Mouse (Mus musculus) thymus, postnatal 10 days (tissue): ENCODE results near the gene Bcr.
A peak's percentile ranks its signal among the peaks of the same experiment; 100 is the strongest.

Experiments used
- DNase-seq, 2 experiments: peaks; one replicate each; pipeline ENCODE4 v3.0.0; 2021; ENCODE audit warnings: low spot score in 2 of 2

Bcr gene

DNA sequence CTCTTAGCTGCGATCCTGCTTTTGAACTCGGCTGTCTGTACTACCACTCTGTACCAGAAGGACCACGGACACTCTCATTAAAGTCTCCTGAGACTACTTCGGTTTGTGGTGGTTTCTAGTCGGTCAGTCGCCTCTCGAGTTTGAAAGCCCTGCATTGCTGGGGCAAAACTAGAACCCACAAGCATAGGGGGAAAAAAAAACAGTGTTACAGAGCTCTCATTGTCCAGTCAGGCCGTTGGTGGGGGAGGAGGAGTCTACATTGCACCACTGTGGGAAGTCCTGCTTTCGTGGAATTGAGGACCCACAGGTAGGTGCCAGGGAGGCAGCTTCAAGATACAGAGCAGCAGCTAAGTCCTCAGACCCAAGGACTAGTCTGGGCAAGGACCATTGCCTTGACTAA is 124.4 kb downstream of the Bcr start:
- no peak for DNase-seq

GRCm38 (mm10) chr10:75186551-75186950 is 126.2 kb downstream of the Bcr start:
- DNase-seq: no peak

- DNase-seq: no peak
Observed at GRCm38 (mm10) chr10:75187366-75188056, 127.1 kb downstream of the Bcr start.

GRCm38 (mm10) chr10:75191647-75192046 is 131.3 kb downstream of the Bcr start:
- peak in 1 of 2 experiments; percentile 14 for DNase-seq

- DNase-seq: no peak
Observed at GRCm38 (mm10) chr10:75197817-75198216, 137.4 kb downstream of the Bcr start.

DNA sequence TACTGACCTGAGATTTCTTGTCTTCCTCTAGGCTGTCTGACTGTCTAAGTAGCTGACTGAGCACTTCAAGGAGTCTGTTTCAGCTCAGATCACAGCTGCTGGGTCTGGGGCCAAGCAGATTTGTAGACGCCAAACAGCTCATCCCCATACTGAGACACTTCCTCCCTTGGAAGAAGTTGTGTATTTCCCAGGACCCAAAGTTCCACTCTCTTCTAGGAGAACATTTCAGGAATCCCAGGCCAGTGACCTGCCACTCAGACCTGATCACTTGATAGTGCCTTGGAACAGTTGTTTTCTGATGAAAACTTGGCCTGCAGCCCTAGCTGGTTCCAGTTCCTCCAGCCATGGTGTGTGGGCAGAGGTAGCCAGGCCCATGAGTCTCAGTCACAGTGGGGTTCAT is 140.3 kb downstream of the Bcr start:
- no peak for DNase-seq

GRCm38 (mm10) chr10:75206192-75206591 is 145.8 kb downstream of the Bcr start:
- no peak for DNase-seq

GRCm38 (mm10) chr10:75210841-75211240 is 150.4 kb downstream of the Bcr start:
- DNase-seq: no peak

GRCm38 (mm10) chr10:75211807-75212645 is 151.6 kb downstream of the Bcr start, which contains the start of gene Specc1l:
Gene Specc1l (plus strand): TSS chr10:75212073.
- peak; percentile 96 for DNase-seq

- DNase-seq: peak in 1 of 2 experiments; percentile 4
Observed at GRCm38 (mm10) chr10:75212981-75213380, 152.6 kb downstream of the Bcr start.

GRCm38 (mm10) chr10:75220722-75221121 is 160.3 kb downstream of the Bcr start:
- no peak for DNase-seq

- DNase-seq: no peak
Observed at GRCm38 (mm10) chr10:75221936-75222610, 161.7 kb downstream of the Bcr start.

DNA sequence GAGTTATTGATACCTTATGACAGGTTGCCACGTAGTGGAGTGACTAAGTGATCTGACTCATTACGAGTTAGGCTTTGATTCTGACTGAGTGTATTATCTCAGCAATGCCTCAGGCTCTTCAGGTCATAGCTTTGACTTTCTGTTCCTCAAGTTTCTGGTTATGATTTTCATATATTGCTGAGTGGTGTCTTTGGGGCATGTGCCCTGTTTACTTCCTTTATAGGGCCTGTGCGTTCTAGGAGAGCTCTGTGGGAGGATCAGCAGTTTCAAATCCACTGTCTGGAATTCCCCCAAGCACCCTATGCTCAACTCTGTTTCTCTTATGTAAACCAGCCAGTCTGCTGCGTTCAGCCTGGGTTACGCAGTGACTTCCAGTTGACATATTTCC is 162.2 kb downstream of the Bcr start:
- DNase-seq: no peak

DNA sequence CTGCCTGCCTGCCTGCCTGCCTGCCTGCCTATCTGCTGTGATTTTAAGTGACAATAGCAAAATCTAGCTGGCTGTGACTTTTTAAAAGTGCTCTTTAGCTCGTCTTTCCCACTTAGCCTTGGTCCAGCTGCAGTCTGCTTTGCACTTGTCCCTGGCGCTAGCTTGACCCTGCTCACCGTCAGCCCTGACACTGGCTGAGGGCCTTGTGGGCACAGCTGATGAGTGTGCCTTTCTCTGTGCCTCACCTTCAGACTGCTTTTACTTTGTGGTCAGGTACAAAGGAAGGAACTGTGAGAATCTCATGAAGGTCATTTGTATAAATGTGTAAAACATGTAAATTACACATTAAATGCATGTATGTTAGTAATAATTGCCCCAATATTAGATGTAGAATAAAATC is 163.8 kb downstream of the Bcr start:
- no peak for DNase-seq

- DNase-seq: no peak
Observed at GRCm38 (mm10) chr10:75224630-75225029, 164.2 kb downstream of the Bcr start.

DNA sequence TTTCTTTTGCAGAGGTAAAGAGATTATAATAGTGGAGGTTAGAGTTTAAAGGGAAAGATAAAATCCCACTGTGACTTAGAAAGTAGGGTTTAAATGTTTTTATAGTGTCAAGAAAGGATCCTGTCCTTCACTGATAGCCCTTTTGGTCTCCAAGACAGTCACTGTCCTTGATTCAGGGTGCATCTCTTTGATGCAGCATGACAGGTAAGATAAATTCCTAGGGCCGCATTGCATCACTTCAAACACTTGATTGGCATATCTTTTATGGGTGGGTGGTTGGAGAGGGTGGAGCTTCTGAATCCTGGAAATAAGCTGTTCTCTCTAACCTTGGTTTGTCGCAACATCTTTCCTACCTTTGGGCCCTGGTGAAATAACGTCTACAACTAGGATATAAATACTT is 167.0 kb downstream of the Bcr start:
- DNase-seq: no peak

DNA sequence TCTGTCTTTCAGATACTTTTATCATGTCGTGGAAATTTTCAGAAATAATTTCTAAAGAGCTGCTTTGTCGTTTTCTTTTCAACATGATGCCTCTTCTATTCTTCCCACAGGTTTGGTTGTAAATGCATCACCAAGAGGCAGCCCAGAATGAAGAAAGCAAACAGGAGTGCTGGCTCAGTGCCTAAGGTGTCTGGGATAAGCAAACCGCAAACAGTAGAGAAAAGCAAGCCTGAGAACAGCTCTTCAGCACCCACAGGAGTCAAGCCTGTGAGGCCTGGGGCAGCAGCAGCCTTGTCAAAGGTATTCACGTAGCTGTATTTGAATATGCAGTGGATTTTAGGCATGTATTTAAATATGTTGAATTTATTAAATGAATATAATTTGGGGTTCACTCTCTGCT is 170.2 kb downstream of the Bcr start:
- no peak for DNase-seq

- no peak for DNase-seq
Observed at GRCm38 (mm10) chr10:75231876-75232275, 171.5 kb downstream of the Bcr start.

- DNase-seq: no peak
Observed at GRCm38 (mm10) chr10:75232612-75233155, 172.3 kb downstream of the Bcr start.

DNA sequence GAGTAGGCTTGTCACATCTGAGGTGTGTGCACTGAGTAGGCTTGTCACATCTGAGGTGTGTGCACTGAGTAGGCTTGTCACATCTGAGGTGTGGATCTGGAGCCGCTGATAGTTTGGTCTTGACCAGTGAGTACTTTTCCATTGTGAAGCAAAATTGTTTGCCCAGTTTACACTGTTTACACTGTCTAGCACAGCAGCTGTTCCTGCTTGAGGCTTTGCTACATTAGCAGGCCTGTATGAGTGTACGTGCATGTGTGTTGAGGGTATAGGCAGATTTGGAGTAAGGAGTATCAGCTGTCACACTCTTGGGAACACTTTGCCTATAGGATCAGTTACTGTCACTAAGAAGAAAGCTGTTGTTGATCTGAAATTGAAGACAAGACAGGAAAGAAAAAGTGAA is 173.1 kb downstream of the Bcr start:
- DNase-seq: no peak
